Mouse (Mus musculus) v-Abl transformed pro-B cells (cell line): Measurements from ENCODE around the gene Clvs2.

Experiments
- in situ Hi-C, 2 experiments: fragments of 400-800 bp; cut with MboI; formaldehyde crosslinking; loops; one replicate each; pipeline ENCODE4 v1.15.1; 2025; ENCODE audit not compliant: unreplicated experiment in 2 of 2

Gene Clvs2

DNA sequence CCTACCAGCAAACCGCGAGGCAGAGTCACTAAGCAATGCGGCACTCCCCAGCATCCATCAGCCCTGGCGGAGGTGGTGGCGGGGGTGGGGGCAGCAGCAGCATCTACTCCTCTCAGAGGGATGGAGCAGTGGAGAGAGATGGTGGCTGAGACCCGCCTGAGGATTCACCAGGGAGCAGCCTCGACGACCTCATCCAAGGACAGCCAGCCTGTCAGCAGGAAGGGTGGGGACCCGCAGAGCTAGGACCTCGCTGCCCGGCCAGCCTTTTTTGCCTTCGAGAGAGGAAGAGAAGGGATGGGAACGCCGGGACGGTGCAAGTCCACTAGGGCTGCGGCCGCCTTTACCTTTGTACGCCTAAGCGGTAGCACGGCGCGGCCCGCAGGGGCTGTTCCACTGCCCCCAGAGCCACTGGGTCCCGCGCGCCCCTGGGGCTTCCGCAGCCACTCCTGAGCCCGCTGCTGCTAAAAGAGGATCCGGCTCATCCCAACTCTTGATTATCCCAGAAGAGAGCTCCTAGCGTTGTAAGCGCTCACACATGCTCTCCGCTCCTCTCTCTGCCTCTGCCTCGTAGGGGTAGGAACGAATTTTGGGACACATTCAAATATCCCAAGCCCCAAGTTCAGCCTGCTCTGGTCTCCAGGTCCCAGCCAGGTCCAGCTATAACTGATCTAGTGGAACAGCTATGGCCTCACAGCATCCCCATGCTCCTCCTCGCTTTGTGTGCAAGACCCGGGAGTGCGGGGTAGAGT is at the start of gene Clvs2:
TSS of gene Clvs2 (minus strand) at position 639 of the 749 bp plus-strand sequence.
- in situ Hi-C loops, result no loop called here

DNA sequence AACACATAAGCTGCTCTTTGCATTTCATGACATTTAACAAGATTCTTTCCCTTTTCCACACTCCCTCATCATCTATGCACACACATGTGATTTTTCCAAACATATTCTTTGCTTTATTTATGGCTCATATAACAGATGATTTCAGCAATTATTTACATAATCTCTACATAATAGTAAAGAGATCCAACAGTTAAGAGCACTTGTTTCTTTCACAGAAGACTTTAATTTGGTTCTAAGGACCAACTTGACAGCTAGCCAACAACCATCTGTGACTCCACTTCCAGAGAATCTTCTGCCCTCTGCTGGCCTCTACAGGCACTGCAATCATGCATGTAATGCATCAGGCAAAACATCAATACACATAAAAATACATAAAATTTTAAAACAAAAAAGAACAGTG is 28.6 kb upstream of the Clvs2 start:
- in situ Hi-C loops, result no loop called here

DNA sequence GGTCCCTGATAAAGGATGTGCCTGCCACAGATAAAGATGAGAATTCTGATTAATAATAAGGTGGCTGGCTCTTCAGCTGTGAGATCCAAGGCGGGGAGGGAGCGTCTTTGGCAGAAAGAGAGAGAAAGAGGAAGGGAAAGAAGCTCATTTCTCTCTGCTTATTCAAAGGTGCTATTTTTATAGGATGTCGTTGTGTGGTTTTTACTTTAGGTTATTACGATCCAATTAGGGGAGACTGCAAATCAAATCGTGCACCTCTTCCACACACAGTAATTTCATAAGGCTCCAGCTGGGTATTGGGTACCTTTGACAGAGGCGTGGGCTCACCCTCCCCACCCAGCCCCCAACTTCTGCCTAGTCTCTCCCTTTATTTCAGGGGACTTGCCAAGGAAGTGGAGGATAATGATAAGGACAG is 985 bp downstream of the Clvs2 start:
- in situ Hi-C loops, result no loop called here

DNA sequence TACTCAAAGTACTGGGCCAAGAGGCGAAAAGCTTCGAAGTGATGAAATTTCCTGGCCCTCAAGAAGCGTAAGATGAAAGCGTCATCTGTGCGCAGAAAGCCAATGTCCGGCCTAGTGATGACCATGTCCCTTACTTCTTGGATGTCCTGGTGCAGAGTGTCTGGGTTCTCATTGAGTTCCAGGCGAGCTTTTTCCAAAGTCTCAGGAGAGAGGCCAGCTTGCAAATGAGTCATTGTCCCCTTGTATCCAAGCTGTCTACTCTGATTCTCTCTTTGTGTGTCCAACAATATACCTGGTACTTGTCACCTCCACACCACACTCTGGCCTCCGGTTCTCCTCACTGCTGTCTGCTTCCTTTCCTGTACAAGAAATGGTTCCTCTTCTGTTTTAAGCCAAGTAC is 1.9 kb downstream of the Clvs2 start:
- in situ Hi-C loops, result no loop called here

DNA sequence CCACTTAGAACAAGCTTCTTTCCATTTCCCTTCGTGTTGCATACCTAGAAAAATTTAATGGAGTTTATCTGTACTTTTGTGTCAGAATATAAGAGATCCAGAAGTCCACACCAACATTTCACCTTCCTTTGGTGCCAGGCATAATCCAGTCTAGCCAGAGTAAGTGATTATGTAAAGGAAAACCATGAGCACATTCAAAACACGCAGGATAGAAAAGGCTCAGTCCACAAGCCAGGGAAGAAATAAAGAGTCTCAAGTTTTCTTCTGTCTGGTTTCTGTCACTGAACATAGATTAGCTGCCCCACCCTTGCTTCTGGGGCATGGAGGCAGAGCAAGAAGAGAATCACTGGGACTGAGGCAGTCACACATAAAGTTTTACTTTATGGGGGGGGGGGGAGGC is 8.4 kb downstream of the Clvs2 start:
- in situ Hi-C loops, result no loop called here

DNA sequence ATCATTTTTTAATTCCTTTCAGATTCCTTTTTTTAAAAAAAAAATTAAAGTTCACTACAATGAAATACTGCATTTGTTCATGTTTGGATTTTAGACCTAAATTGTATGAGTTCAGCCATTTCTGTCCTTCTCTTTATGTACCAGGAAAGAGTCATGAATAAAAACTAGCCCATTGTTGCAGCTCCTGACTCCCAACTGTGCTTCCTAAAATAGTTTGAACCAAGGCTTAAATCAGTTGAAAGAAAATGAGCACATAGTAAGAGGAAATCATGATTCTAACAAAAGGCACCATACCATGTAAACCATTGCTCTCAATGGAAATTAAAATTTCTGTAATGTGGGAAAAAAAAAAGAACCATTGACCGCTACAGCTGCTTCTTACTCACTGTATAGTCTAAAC is 11.4 kb downstream of the Clvs2 start:
- in situ Hi-C loops, result no loop called here

DNA sequence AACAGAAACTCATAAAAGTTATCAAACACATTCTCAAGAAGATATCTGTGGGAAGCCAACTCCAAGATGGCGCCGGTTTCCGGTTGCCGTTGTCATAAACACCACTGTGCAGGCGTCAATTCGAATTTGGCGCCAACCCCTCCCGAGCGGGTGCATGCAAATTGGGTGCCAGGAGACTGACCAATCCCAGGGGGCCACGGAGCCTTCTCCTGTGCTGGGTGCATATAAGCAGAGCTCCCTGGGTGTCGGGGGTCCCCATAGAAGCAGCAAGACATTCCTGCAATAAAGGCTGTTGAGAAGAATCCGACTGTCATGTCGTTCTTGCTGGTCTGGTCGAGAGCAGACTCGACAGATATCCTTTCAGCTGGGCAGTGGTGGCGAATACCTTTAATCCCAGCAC is 31.8 kb downstream of the Clvs2 start:
- in situ Hi-C loops, result no loop called here

DNA sequence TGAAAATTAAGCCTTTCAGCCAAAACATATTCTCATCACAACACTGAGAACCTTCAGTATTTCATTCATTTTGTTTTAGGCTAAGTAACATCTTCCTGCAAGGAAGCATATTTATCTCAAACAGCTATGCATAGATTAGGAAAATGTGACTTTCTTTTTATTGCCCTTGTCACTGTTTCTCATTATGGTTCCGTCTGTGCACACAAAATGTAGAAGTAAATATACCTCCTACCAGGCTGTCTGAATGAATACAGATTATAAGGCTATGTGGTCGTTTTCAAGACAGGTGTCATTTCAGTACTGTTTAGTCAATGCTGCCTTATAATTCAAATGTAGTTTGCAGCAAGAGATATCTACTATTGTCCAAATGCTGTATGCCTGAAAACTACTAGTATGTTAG is 35.8 kb downstream of the Clvs2 start:
- in situ Hi-C loops, result no loop called here

DNA sequence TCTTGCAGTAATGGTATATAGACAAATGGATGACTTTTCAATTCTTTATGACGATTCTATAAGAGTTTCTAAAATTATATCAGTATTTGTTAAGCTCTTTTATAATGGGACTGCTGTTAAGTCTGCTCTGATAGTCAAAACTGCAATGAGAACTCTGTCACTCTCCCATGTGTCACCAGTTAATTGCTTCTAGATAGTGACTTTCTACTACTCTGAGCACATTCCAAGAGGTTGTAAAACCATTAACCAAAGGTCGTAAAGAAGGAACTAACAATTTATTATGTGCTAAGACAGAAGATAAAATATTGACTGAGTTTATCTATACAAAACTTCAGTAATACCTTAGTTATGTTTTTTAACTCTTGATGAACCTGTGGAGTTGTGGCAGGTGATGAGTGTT is 37.5 kb downstream of the Clvs2 start:
- in situ Hi-C loops, result no loop called here

DNA sequence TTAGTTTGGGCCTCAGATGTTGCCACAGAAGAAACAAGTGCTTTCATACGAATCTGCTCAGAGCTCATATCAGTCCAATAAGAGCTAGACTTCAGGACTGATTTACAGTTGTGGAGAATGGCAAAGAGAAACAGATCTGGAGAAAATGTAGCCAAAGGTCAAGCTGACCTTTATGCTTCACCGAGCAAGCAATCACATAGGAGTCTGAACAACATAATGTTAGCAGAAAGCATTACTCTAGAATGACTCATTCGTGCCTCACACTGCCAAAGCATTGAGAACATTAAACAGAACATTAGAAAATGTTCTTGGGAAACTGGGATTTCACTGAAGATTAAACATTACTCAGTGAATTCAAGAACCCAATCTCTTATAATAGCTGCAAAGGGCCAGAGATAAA is 66.5 kb downstream of the Clvs2 start:
- in situ Hi-C loops, result no loop called here

DNA sequence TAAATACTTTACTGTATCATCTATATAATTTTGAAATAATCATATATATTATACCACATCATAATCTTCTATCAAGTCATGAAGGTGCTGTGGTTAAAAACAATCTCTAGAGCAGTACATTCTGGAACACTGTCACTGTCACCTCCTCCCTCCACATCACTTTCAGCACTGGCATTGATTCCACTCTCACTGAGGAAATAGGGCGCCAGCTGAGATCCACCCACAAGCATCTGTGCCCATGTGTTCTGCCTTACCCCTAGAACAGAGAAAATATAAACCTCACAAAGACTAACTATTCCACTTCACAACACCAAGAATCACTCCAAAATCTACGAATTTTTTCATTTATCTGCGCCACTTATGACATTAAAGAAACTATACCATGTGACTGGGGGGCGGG is 84.2 kb downstream of the Clvs2 start:
- in situ Hi-C loops, result no loop called here
